Mouse (Mus musculus) heart, postnatal 25 days (tissue): Measurements from ENCODE around the gene Spock2. TPM values are rescaled to one million over a fixed set of nuclear protein-coding genes. Genes with fewer than 3 reads are reported as not detected.
A peak's percentile ranks its signal among the peaks of the same experiment; 100 is the strongest.

Experiments
- DNase-seq: peaks from one replicate; pipeline ENCODE4 v3.0.0; 2022; ENCODE audit warnings: low spot score
- intact Hi-C: fragments of 180-260 bp; cut with DNase I; formaldehyde crosslinking; loops from one replicate; pipeline ENCODE4 v1.15.1; 2025
- total RNA-seq, 2 experiments: library from RNA; stranded (reverse); gene quantifications; 2 replicates each; pipeline ENCODE4 v1.2.3; 2021

Spock2 gene
- 10 to 100 TPM; 14.8 to 16.1 TPM for total RNA-seq

DNA sequence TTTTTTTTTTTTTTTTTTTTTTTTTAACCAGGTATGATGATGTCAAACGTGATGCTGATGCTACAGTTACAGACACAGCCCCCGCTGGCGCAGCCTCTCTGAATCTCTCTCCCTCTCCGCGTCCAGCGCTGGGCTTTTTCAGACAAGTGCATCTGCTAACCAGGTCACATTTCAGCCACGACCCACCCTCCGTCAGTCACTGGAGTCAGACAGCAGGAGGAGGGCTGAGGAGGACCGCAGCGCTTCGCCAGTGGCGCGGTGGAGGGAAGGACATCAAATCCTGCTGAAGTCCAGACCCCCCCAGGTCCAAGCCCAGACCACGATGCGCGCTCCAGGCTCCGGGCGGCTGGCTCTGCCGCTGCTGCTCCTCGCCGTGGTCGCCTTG, at the start of gene Spock2:
Gene Spock2, plus strand, starts transcription at position 74 of the 385 bp plus-strand sequence.
- intact Hi-C loops = no loop called here
- DNase-seq = no peak

DNA sequence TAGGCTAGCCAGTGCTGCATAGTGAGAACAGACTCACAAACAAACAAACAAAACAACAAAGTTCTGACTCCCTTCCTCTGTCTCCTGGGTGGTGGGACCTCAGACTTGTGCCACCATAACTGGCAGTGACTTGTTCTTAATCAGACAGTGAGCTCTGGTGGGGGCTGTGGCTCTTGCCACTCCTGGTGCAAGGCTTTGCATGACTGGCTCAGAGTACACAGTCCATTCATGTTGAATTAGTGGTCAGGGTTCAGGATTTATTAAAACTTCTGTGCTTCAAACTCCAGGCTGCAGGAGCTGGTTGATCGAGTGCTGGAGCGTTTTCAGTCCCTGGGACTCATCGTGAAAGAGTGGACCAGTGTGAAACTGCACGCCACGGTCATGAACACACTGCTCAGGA, 43.8 kb upstream of the Spock2 start:
- no peak for DNase-seq
- intact Hi-C loops = no loop called here

DNA sequence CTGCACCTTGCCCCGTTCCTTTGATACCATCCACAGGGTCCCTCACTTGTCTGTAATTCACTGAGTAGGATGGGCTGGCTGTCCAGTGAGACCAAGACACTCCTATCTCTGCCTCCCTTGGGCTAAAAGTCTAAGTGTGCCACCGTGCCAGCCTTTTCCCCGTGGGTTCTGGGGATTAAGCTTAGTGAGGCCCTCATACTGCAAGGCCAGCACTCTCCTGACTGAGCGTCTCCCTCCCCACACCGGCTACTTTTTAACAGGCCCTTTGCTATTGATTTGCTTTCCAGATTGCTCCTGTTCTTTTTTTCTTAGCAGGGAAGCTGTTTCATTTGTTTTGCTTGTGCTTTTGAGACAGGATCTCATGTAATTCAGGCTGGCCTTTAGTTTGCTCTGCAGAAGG, 43.1 kb upstream of the Spock2 start:
- intact Hi-C loops = no loop called here

DNA sequence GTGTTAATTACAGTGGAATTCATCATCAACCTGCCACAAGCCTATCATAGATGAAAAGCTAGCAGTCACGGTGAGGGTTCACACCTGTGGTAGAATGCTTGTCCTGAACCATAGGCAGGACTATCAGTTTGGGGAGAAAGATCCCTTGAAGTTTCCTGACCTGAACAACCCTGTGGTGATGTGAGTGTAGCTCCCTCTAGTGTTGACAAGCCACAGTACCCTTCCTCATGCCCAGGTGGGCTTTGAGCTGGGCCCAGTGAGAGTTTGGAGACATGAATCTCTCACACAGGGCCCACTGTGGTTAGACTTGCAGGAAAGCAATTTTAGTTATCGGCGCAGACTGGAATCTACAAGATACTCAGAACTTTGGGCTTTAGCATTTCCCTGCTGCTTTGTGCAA, 39.5 kb upstream of the Spock2 start:
- DNase-seq = no peak
- intact Hi-C loops = loop anchor here (1.0 to 5.0 kb wide), 3 partner anchors 49 to 173 kb away; partner anchors contain the start of genes Anapc16 and Ascc1

More for the DNA sequence above, 43.1 kb upstream of the Spock2 start:
- no peak for DNase-seq

DNA sequence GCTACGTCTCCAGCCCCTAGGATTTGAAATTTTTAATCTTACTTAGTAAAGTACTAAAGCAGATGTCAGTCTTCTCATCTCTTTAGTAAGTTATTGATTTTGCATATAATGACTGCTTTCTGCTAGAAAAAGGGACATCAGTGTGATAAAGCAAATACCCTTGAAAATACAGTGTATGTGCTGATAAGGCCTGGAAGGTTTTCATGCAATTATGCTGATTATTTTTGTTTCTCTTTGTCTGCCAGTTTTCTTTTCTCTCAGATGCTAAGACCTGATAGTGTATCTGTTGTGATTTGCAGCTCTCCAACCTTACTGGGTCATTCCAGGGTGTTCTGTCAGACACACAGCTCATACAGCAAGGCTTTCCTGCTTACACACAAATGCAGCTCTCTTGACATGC, 30.9 kb upstream of the Spock2 start:
- intact Hi-C loops = no loop called here
- no peak for DNase-seq

DNA sequence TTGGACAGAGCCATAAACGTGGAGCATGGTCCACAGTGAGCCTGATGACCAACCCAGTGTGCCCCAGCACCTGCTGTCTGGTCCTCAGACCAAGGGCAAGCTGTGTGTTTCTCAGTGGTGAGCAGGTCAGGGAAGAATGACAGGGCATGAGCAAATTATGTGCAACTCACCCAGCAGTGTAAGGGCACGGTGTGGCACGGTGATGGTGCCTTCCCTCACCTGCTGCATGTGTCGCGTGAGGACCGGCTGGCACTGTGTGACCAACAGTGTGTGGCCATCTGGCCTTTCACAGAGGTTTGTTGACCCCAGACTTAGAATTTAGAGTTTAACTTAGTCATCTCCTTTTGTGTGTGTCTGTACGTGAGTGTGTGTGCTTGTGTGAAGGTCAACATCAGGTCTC, 28.8 kb upstream of the Spock2 start:
- intact Hi-C loops = no loop called here
- DNase-seq = no peak

DNA sequence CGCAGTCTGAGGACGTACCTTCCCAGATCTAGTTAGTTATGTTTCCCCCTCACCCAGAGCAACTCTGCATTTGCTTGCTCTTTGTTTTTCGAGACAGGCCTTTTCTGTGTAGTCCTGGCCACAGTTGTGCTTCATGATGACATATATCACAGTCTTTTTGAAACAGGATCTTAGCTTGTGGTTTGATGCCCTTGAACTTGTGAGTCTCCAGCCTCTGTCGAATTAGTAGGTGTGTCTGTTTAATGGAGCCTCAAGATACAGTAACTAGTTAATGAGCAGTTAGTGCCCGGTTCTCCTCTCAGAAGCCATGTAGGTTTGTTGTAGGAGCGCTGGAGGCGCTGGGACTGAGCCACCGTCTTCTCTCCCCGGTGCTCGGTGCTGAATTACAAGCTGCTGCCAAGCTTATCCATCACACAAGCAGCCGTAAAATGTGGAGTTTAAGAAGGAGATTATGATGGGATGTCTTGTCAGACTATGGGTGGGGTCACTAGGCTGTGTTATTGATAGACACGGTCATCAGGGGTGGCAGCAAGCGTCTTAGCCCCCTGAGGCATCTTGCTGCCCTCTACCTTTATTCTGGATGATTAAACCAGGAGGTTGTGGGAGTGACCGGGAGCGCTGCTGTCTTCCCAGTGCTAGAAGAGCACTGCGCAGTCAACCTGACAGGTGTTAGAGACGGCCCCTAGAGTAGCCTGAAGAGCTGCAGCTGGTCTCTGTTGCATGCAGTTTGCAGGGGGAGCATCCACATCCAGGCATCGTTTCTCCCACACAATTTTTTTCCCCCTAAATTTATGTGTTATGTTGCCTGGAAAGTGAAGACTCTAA, 28.1 kb upstream of the Spock2 start:
- intact Hi-C loops = no loop called here
- DNase-seq = no peak

DNA sequence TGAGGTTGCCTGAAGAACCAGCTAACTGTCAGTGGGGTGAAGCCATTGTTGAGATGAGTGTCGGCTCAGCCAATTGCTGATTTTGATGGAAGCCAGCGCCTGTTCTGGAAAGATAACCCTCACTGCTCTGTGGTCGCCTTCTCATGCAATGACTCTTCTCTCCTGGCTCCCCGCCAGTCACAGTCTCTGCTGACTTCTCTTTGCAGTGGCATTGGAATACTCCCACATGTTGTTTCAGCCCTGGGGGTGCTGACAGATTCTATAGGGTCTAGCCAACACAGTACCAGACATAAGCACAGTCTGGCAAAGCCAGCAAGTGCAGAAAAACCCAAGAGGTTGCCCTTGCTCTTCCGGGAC, 27.5 kb upstream of the Spock2 start:
- intact Hi-C loops = no loop called here
- peak; percentile 36 for DNase-seq

DNA sequence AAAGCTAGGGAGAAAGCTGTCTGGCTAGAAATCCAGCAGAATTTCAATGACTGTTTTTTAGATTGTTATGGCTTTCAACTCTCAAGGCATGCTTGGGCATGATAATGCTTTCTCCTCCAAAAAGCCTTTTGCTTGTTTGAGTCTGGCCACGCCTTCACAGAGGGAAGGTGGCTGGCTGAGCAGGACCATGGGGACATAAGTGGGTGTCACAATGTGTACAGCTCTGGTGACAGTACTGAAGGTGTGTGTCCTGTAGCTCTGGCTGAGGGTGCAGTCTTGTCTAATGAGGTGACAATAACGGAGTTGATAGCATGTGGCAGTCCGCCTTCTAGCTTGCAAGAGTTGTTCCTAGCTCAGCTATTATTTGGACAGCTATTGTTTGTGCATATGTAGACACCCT, 25.8 kb upstream of the Spock2 start:
- no peak for DNase-seq
- intact Hi-C loops = no loop called here

DNA sequence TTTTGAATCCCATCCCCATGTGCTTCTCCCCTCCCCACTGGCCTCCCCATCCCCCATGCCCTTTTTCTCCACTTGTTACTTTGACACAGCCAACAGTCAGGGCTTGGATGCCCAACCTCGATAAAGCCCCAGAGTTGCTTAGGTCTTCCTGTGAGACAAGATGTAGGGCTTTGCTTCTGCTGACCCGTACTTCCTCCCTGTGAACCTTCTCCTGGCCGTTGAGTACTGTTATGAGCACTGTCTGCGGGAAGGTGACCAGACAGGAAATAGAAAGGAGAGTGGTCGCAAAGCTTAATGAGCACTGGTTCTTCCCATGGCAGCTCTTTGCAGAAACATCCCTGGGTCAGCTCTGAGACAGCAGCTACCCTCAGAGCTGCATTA, 25.4 kb upstream of the Spock2 start:
- no peak for DNase-seq
- intact Hi-C loops = no loop called here

DNA sequence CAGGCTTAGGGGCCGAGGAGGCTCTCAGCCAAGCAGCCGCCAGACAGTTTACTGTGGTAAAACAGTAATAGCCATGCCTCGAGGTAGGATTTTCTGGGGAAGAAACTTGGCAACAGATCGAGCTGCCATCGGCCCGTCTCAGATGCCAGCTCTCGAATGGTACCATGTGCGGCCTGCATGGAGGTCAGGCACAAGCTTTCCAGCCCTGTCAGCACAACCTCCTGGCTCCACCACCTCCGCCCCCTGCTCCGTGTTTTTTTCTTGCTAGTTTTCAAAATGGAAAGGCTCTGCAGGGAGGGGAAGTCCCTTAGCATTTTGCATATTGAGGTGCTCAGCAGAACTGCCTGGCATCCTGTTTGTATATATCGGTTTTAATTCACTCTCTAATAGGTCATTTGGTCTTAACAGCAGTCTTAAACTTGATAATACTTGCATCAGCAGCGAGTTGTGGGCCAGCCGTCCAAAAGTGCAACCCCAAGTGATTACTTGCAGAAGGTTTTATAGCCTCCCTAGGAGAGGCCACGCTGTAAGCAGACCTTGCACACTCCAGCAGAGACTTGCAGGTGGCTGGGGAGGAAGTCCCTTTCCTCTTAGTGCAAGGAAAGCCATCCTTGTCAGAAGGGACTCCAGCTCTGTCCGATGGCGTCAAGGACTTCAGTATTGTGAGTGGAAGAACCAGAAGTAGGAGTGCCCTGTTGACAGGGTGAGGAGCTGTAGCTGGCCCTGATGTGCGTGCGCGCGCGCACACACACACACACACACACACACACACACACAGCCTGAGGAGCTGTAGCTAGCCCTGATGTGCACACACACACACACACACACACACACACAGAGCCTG, 24.8 kb upstream of the Spock2 start:
- intact Hi-C loops = no loop called here
- DNase-seq = no peak

DNA sequence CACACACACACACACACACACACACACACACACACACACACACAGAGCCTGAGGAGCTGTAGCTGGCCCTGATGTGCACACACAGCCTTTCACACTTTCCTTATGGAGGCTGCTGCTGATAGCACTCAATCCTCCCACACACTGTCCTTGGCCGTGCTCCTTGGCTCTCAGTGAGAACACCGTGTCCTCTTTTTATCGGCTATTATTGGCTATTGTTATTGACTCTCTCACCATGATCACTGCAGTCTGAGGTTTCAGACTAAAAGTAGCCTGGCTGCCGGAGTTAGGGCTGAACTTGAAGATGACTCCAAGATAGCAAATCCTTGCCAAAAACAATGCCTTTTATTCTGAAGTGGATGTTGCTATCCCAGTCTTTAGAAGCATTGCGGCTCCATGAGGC, 24.1 kb upstream of the Spock2 start:
- intact Hi-C loops = no loop called here
- DNase-seq = peak; percentile 85

DNA sequence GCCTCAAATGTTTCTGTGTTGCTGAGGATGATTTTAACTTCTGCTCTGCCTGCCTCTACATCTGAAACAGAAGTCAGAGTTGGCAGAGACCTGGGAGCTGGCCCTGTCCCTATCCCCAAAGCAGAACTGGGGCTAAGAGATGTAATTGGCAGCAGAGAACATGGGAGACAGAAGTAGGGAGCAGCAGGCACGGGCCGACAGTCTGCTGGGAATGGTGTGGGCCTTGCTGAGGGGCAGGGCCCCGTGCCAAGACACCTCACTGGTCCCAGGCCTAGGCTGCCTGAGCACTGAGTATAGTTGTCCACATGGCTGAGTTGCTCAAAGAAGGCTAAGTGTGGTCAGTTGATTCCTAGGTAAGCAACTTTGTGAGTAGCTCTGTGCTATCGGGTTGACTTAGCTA, 22.0 kb upstream of the Spock2 start:
- no peak for DNase-seq
- intact Hi-C loops = no loop called here

DNA sequence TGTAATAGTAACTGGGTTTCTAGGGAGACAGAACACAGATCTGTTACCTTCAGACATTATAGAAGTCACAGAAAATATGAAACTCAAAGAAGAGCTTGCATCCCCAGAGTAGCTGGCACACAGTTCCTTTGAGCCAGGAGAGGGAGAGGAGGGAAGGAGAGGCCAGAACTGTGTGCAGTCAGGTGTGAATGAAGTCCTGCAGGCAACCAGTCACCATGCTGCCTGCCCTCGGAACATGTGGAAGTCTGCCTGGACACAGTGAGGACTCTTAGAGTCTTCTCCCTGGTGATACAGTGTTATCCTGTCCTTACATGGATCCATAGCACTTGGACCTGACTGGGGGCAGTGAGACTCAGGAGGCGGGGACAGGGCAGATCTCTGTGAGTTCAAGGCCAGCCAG, 13.7 kb upstream of the Spock2 start:
- no peak for DNase-seq
- intact Hi-C loops = no loop called here

DNA sequence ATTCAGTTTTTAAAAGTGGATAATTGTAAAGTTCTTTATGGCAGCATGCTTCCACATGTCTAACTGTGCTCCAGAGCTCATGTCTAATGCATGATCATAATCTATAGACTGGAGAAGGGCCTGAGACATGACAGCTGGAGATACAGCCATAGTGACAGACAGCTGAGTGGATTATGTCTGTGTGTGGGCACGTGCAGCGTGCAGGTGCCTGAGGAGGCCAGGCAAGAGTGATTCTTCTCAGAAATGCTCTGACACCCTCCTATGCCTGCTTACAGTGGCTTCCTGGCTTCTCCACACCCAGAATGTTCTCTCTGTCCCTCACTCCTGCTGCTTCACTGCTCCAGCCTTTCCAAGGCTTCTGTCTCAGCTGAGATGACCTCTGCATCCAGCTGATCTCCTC, 12.3 kb upstream of the Spock2 start:
- intact Hi-C loops = no loop called here
- no peak for DNase-seq

DNA sequence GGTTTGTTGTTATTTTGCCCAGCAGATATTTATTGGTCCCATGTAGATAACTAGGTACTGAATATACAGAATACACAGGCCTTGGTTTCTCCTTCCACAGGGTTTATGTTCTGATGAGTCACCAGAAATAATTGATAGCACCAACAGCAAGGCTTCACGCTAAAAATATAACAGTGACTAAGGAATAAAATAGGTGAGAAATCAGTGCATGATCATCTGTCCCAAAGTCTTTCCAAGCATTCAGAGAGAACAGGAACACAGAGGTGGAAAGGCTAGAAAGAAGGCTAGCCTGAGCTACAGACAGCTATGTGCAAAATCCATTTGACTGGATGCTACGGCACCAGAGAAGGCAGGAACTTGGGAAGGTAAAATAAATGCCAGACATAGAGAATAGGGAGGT, 10.5 kb upstream of the Spock2 start:
- intact Hi-C loops = no loop called here

DNA sequence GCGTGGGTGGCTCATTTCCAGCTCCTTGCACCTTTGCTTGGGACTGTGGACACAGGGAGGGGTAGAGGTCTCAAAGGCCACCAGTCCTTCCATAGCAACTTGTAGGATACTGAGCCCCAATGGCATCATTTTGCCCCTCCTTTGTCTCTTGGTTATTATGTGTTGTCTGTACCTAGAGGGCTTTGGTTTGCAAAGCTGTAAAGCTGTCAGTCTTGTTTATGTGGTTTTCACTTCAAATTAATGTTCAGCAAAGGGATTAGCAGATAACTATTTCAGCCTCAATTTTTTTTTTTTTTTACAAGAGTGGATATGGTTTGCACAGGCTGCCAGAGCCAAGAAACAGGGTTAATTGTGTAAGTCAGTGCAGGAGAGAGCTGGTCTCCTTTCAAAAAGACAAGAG, 9.7 kb upstream of the Spock2 start:
- no peak for DNase-seq
- intact Hi-C loops = no loop called here

More for the DNA sequence above, 10.5 kb upstream of the Spock2 start:
- no peak for DNase-seq

DNA sequence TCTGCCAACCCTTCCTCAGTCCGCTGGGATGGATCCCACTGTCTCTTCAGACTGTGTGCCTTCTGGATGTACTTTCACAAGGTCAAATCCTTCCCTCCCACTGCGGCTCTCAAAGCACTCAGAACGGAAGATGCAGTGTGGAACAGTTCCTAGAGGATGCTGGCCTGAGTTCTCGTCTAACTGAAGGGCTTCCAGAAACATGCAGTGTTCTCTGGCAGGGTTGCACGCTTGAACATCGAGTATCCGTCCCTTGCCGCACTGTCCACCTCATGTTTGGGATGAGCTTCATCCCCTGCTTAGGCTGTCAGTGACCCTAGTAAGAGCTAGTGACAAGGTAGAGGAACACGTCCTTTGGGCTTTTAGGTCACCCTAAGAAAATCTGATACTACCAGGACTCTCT, 8.9 kb upstream of the Spock2 start:
- DNase-seq = no peak
- intact Hi-C loops = no loop called here

DNA sequence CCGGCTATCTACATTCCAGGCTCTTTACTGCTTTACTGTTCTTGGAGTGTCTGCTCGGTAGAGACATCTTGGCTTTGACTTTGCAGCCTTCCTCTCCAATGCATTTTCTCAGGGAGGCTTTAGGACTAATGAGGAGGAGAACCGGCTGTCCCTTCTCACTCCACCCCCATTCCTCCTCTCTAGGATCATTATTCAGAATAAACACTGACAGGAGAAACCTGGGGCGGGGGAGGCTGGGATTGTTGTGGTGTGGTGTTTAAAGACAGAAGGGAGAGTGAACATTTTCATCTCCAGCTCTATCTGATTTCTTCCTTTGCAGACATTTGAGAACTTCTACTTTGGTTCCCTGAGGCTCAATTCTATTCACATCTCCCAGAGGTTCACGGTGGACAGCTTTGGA, 8.2 kb upstream of the Spock2 start:
- intact Hi-C loops = no loop called here
- DNase-seq = no peak

DNA sequence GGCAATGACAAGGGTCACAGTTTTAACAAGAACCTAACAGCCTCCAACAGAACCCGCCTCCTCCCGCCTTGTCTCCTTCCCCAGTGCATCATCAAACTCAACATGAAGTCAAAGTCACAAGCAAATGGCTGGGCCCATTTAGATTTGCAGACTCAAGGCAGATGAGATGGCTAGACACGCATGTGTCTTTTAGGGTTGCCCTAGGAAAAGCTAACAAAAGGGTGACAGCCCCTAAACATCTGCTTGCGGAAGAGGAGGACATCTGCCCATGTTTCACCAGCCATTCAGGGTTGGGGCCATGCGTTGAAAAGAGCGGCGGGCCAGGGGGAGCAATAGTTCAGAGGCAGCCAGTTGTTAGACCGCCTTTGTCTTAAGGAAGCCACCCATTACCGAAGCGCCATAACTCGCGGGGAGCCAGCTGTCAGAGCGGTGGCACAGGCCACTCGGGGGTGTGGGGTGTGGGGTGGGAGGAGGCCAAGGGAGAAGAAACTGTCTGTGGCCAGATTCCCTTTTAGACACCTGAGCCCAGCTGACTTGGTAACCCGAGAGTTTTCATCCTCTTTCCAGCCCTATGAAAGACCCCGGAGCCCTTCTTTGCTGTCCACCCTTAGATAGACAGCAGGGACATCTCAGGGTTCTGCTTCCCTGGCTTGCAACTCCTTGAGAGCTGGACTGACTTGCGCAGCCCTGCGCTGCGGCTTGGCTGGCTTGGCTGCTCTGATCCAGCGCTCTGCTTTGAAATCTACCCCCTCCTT, 451 bp upstream of the Spock2 start:
- intact Hi-C loops = no loop called here
- no peak for DNase-seq
